Mouse (Mus musculus) embryo, embryonic 10.5 days (tissue): Measurements from ENCODE around the gene Fundc2.

Experiments used
- DNase-seq: peaks from one replicate; pipeline ENCODE4 v3.0.0-alpha.2; 2015; ENCODE audit warnings: low spot score

Gene Fundc2

GRCm38 (mm10) chrX:75382195-75382771 is at the start of gene Fundc2, which contains the start of gene F8:
Gene Fundc2, plus strand, starts transcription at chrX:75382399.
Gene F8, minus strand, starts transcription at chrX:75382615.
- peak; percentile 83 for DNase-seq

- no peak for DNase-seq
Measured at GRCm38 (mm10) chrX:75370197-75370596, 12.0 kb upstream of the Fundc2 start.

- no peak for DNase-seq
Measured at GRCm38 (mm10) chrX:75372666-75373425, 9.4 kb upstream of the Fundc2 start.

- no peak for DNase-seq
Measured at GRCm38 (mm10) chrX:75376815-75377214, 5.4 kb upstream of the Fundc2 start.

GRCm38 (mm10) chrX:75381176-75381575 is 1.0 kb upstream of the Fundc2 start:
- no peak for DNase-seq

- DNase-seq, result peak; percentile 1
Measured at GRCm38 (mm10) chrX:75381699-75382098, 500 bp upstream of the Fundc2 start.

GRCm38 (mm10) chrX:75399471-75399870 is 17.3 kb downstream of the Fundc2 start:
- no peak for DNase-seq

- DNase-seq, result no peak
Measured at GRCm38 (mm10) chrX:75402668-75403067, 20.5 kb downstream of the Fundc2 start.

- no peak for DNase-seq
Measured at GRCm38 (mm10) chrX:75403350-75403749, 21.2 kb downstream of the Fundc2 start.

- DNase-seq, result no peak
Measured at GRCm38 (mm10) chrX:75409711-75410110, 27.5 kb downstream of the Fundc2 start.

GRCm38 (mm10) chrX:75415936-75416785 is 34.0 kb downstream of the Fundc2 start, which contains the start of the genes Cmc4, Mtcp1 and Brcc3:
Gene Cmc4, minus strand, starts transcription at chrX:75416584.
Gene Mtcp1, minus strand, starts transcription at chrX:75416588.
Gene Brcc3, plus strand, starts transcription at chrX:75416628.
- peak; percentile 91 for DNase-seq
